Mouse (Mus musculus) ES-E14 (cell line): ENCODE measurements at regions not wholly inside any gene's neighbourhood (a gene's known extent, or its start where the extent isn't known, plus 50 kb on each side); places are given as distances from the start of the nearest gene placed in this dataset.

Experiments
- CHD2 ChIP-seq: IDR thresholded peaks from 2 replicates; pipeline ENCODE4 v1.6.1; 2014; ENCODE audit warnings: mild to moderate bottlenecking, low read depth, low read length, inconsistent platforms
- MAFK ChIP-seq: IDR thresholded peaks from 2 replicates; pipeline ENCODE4 v1.6.1; 2014; ENCODE audit warnings: mild to moderate bottlenecking, low read depth, low read length, inconsistent platforms; ENCODE audit not compliant: insufficient read depth
- ZNF384 ChIP-seq: IDR thresholded peaks from 2 replicates; pipeline ENCODE4 v1.6.1; 2012; ENCODE audit warnings: low read depth, low read length, inconsistent platforms

DNA sequence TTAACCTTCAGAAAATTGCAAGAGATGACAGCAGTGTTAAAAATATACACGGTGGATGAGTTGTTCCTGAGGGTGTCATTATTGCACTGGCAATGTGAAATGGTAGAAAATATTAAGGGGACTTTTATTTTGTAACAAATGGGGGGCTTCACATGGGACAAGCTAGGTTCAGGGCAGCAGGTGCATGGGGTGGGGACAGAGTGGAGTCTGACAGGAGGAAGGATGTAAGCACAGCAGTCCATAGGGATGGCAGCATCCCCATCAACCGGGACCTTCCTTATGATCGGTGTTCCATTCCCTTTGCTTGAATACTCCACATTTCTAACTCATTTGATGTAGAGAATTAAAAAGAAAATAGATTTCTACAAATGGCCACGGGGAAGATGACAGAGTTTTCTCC is 208.5 kb upstream of the Mki67 start:
- TF ChIP-seq CHD2 (no peak), MAFK (no peak), ZNF384 (no peak)
